Mouse (Mus musculus): ENCODE measurements around the gene Gon4l.
"Not testable (repeated sequence)": the region's sequence is repeated elsewhere in the genome, so short reads cannot be mapped to it uniquely, and the experiment has no call there.

- not testable (repeated sequence) for TF ChIP-seq POLR2A, CTCF (IDR thresholded peaks at IDR 0.05; ENCODE audit: extremely low read depth, insufficient read depth, low read length)
Observed at GRCm38 (mm10) chr3:88831177-88832121, 3.6 kb upstream of the Gon4l start.

All from cortical plate, adult 2 months (tissue).